Mouse (Mus musculus): ENCODE measurements around the gene Stk10. TPM values are rescaled to one million over a fixed set of nuclear protein-coding genes. Genes with fewer than 3 reads are reported as not detected.
"Not testable (repeated sequence)": the region's sequence is repeated elsewhere in the genome, so short reads cannot be mapped to it uniquely, and the experiment has no call there.

The Stk10 gene
- 1 to 10 TPM; 2.2 to 4.4 TPM for total RNA-seq (2021)
- long read RNA-seq, experiment 1, full-length matches to known transcripts, result 2 of 3 reads
- long read RNA-seq, experiment 1, partial matches to known transcripts, result 0 of 3 reads
- long read RNA-seq, experiment 1, other reads (novel, unspliced or antisense), result 1 of 3 reads
- long read RNA-seq, experiment 2, partial matches to known transcripts, result 0 of 1 reads
- long read RNA-seq, experiment 2, other reads (novel, unspliced or antisense), result 1 of 1 reads

DNA sequence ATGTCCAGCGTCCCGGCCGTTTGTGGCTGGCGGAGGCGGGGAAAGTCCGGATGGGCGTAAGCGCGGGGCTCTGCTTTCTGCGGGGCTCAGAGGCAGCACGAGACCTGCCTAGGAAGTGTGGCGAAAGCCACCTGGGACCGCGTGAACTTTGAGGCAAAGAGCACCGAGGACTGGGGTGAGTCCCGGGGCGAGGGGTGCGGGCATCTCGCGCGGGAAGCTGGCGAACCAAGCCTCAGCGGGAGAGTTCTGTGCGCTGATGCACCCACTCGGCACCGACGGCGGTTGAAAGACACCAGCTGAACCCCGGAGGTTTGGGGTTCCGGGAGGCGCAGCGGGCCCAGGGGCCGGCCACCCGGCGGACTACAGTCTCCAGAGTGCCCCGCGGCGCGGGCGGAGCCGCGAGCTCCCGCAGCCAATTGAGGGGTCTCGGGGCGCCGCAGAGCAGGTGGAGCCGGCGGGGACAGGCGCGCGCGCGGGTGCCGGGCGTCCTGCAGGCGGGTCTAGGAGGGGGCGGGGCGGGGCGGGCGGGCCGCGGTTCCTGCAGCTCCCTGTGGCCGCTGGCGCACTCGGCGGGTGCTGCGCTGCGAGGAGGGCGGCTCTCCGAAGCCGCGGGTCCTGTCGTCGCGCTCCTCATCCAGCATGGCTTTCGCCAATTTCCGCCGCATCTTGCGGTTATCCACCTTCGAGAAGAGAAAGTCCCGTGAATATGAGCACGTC is at the start of gene Stk10:
Gene Stk10, plus strand, starts transcription at position 541 of the 717 bp plus-strand sequence.
- peak; percentile 91 for DNase-seq (ENCODE audit: low spot score)

DNA sequence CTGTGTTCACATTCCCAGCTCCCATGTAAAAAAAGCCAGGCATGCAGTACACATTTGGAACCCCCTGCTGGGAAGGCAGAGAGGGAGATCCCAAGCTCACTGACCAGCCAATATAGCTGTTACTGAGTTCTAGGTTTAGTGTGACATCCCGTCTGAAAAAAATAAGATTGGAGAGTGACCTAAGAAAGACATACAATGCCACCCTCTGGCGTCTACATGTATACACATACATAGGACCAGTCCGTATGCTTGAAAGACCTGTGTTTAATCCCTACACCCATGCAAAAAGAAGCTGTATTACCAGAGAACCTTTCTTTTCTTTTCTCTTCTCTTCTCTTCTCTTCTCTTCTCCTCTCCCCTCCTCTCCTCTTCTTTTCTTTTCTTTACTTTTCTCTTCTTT is 47.8 kb upstream of the Stk10 start:
- no peak for DNase-seq (ENCODE audit: low spot score)

DNA sequence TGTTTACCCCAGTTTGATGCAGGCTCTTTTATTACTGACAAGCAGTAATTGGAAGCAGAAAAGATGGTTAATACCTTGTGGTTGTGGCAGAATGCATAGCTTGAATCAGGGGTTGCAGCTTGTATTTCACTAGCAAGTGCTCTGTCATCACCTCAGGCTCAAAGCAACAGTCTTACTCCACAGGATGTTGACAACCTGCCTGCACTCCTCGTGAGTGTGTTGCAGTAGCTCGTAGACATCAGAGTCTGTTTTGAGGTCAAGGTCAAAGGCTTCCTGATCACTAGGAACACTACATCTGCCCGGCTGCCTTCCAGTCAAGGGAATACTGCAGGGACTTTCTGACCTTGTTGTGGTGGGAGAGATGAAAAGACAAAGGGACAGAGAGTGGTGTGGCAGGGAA is 46.5 kb upstream of the Stk10 start:
- DNase-seq (ENCODE audit: low spot score), result no peak

GRCm38 (mm10) chr11:32487501-32487900 is 45.6 kb upstream of the Stk10 start:
- DNase-seq (ENCODE audit: low spot score), result no peak

- no peak for DNase-seq (ENCODE audit: low spot score)
Measured at GRCm38 (mm10) chr11:32488344-32488743, 44.8 kb upstream of the Stk10 start.

GRCm38 (mm10) chr11:32488808-32489670 is 44.1 kb upstream of the Stk10 start:
- no peak for DNase-seq (ENCODE audit: low spot score)

- DNase-seq (ENCODE audit: low spot score), result no peak
Measured at GRCm38 (mm10) chr11:32491079-32491478, 42.0 kb upstream of the Stk10 start.

GRCm38 (mm10) chr11:32493312-32493711 is 39.8 kb upstream of the Stk10 start:
- peak; percentile 59 for DNase-seq (ENCODE audit: low spot score)

- DNase-seq (ENCODE audit: low spot score), result no peak
Measured at GRCm38 (mm10) chr11:32495283-32495682, 37.8 kb upstream of the Stk10 start.

GRCm38 (mm10) chr11:32498757-32499535 is 34.2 kb upstream of the Stk10 start:
- DNase-seq (ENCODE audit: low spot score), result peak; percentile 30

DNA sequence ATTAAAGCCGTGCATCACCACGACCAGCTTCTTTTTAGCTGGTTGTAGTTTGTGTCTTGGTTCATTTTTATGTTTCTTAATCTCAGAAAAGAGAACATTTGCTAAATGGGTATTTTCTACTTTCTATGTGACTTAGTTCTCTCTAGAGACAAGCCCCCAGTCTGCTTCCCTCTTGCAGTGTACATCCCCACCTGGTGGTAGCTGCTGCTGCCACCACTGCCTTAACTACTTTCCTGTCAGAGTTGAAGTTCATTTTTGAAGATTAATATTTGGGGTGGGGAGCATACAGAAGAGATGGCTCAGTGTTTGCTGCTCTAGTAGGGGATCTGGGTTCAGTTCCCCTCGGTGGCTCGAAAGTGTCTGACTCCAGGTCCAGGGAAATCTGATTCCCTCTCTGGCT is 33.2 kb upstream of the Stk10 start:
- DNase-seq (ENCODE audit: low spot score), result no peak

GRCm38 (mm10) chr11:32503711-32504110 is 29.4 kb upstream of the Stk10 start:
- no peak for DNase-seq (ENCODE audit: low spot score)

- no peak for DNase-seq (ENCODE audit: low spot score)
Measured at GRCm38 (mm10) chr11:32505091-32505739, 27.9 kb upstream of the Stk10 start.

GRCm38 (mm10) chr11:32510930-32511329 is 22.2 kb upstream of the Stk10 start:
- no peak for DNase-seq (ENCODE audit: low spot score)

DNA sequence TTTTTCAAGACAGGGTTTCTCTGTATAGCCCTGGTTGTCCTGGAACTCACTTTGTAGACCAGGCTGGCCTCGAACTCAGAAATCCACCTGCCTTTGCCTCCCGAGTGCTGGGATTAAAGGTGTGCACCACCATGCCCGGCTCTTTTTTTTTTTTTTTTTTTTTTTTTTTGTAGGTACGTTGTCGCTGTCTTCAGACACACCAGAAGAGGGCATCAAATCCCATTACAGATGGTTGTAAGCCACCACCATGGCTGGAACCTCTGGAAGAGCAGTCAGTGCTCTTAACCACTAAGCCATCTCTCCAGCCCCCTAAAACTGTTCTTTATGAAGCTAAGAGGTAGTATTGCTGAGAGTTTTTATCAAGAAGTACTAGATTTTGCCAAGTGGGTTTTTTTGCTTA is 18.3 kb upstream of the Stk10 start:
- DNase-seq (ENCODE audit: low spot score), result not testable (repeated sequence)

GRCm38 (mm10) chr11:32516091-32516490 is 17.0 kb upstream of the Stk10 start:
- no peak for DNase-seq (ENCODE audit: low spot score)

DNA sequence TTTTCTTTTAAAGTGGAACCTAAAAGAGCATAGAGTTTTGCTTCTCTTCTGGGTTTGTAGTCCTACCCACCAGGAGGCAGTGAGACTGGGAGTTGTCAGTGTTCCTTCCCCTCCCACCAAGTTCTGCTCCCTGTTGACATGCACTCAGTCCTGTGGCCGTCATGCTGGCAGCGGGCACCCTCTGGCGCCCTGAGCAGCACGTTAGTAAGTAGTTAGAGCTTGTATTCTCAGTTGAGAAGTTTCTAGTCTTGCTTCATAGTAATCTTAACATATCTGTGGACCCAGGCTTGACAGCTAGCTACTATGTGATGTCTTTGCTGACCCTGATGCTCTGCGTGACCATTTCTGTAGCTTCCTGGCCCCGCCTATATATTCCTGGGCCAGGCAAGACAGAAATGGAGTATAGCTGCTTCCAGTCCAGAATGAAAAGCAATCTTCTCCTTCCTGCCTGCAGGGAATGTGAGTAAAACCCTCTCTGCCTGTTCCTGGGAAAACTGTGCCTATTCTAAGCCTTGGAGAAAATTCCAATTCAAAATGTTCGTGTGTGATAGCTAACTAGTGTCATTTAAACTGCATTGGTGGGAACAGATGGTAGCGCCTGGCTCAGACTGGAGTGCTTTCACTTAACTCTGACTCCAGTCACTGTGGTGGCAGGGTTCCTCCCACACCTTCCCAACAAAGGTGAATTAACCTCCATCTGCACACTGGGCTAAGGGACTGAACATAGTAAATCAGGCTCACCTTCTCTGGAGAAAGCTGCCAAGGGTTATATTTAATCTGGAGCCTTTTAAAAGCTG is 16.0 kb upstream of the Stk10 start:
- DNase-seq (ENCODE audit: low spot score), result no peak

DNA sequence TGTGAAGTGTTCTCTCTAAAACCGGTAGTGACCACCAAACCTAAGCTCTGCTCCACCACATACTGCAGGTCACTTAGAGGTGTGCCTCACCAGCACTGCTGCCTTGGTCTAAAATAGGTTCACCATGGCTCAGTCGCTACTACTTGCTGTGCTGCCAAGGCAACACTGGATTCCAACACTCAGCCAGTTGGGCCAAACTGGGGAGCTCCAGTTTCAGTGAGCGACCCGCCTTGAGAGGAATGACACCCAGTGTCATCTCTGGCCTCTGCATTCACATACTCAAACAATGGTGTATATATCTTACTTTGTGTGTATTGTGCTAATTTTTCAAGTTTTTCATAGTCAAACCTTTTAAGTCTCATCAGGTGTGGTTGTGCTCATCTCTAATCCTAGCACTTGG is 14.3 kb upstream of the Stk10 start:
- peak; percentile 85 for DNase-seq (ENCODE audit: low spot score)

- no peak for DNase-seq (ENCODE audit: low spot score)
Measured at GRCm38 (mm10) chr11:32519354-32519753, 13.8 kb upstream of the Stk10 start.

DNA sequence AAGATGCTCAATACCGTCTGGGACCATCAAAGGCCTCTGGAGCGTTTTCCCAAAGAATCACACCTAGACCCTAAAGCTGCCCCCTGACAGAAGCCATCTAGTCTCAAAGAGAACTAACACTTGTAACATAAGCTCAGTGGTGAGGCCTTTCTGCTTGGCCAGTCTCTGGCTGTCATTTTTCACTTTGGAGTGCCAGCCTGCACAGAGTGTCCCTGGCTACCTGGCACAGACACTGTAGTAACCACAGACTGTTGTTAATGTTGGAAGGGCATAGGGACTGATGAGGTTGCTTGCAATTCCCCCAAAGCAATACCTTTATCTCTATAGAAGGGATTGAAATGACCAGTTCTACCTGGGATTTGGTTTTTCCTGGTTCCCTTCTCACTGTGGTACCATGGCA is 11.9 kb upstream of the Stk10 start:
- DNase-seq (ENCODE audit: low spot score), result peak; percentile 54

Measured in gastrocnemius, adult 18-20 months (tissue).